Mouse (Mus musculus) NIH3T3 (cell line): ENCODE data around the gene Slc25a39.
A peak's percentile ranks its signal among the peaks of the same experiment; 100 is the strongest.

Experiments
- DNase-seq: peaks from one replicate; pipeline ENCODE4 v3.0.0-alpha.2; 2012; ENCODE audit warnings: low read depth

Slc25a39 gene

GRCm38 (mm10) chr11:102407834-102408215 is at the start of gene Slc25a39:
Gene Slc25a39, minus strand, starts transcription at chr11:102407946.
- no peak for DNase-seq

GRCm38 (mm10) chr11:102455740-102456396 is 48.1 kb upstream of the Slc25a39 start:
- DNase-seq, result peak; percentile 93

GRCm38 (mm10) chr11:102453131-102453530 is 45.4 kb upstream of the Slc25a39 start:
- DNase-seq, result no peak

GRCm38 (mm10) chr11:102449043-102450008 is 41.6 kb upstream of the Slc25a39 start:
- DNase-seq, result no peak

DNA sequence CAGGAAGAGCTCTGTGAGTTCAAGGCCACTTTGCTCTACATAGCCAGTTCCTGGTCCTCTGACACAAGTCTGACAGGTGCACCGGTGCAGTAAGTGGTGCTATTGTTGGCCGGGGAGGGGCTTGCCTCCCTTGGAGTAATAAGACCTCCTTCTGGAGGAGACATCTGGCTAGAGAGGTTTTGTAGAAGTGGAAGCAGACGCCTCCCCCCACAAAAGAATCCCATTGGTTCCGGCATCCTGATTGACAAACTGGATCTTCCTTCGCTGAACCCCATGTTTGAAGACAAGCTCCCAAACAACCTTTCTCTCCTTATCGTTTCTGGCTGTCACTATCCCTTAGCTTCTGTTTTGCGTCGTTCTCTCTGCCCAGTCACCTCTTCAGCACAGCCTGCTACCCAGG is 40.6 kb upstream of the Slc25a39 start:
- DNase-seq, result no peak

DNA sequence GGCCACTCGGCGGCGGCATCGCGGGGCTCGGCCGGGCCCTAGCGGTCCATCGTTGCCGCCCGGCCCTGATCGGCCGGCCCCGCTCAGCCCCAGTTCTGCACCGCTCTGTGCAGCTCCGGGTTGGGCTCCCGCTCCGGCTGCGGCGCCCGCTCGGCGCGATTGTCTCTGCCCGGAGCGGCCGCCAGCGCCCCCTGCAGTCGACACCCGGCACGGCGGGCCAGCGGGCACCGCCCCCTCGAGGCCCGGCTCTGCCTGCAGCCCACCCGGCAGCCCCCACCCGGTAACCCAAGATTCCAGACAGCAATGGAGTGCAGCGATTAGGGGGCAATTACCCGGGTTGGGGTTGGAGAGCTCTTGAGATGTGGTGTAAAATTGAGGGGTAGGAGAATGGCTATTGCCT is 39.8 kb upstream of the Slc25a39 start, which contains the start of gene Fam171a2:
TSS of gene Fam171a2 (minus strand) at position 186 of the 400 bp plus-strand sequence.
- DNase-seq, result peak; percentile 91

GRCm38 (mm10) chr11:102446581-102447461 is 39.1 kb upstream of the Slc25a39 start:
- DNase-seq, result peak; percentile 61

DNA sequence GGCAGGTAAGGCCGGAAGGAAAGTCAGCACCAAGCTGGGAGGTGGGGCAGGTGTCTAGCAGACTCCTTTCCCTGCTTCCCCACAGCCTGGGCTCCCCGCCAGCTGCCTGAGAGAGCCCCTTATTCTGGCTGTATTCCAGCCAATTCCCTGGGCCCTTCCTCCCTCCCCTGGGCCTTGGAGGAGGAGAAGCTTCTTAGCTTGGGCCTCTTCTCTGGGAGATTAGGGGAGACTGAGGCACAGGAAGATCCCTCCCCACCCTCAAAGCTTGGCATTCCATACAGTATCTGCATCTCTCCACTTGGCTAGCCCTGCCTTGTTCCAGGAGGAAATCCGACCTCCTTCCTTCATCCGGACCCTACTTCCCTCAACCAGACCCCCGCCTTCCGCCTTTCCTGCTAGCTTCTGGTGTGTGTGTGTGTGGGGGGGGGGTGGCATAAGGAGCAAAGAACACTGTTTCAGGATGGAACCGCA is 38.2 kb upstream of the Slc25a39 start:
- peak; percentile 58 for DNase-seq

DNA sequence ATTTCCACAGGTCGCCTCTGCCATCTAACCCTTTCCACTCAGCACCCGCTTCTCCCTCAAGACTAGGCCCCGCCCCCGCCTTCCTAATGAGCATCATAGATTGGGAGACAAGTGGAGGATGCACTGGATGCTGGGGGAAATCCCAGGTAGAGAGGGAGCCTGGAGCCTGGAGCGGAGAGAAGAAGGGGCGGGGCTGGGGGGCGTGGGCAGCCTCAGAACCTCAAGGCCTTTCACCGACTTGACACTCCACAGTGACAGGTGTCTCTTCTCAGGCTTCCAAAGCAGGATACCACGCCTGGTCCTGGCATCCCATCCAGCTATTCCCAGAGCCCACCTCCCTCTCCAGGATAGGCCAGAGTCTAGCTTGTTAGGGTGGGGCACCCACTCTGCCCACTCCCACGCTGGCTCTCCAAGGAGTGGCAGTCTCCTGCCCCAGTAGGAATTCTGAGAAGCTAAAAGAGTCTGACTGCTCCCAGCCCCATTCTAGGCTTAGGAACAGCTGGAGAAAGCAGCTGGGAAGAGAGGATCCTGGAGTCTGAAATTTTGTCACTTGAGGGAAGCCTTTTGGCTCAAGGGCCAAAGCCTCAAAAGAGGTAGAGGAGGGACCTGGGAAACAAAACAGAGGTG is 37.6 kb upstream of the Slc25a39 start:
- DNase-seq, result peak; percentile 51

DNA sequence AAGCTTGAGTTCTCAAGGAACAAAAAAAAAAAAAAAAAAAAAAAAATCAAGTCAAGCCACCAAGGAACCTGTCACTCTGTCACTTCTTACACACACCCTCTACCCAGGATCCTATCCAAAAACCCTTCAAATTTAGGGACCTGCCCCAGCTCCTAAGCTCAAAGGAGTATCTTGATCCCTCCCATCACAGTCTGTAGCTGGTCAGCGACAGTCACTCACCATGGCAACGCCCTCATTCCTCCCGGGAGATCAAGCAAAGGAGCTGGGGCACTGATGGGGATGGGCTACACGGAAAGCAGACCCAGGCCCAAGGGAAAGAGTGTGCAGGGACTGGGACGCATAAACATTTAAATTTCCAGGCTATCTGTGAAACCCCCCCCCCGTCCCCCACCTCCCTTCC is 37.0 kb upstream of the Slc25a39 start:
- no peak for DNase-seq

- DNase-seq, result peak; percentile 74
These were observed 36.6 kb upstream of the Slc25a39 start for GRCm38 (mm10) chr11:102444321-102444720.

- DNase-seq, result no peak
These were observed 36.0 kb upstream of the Slc25a39 start for GRCm38 (mm10) chr11:102443740-102444139.

DNA sequence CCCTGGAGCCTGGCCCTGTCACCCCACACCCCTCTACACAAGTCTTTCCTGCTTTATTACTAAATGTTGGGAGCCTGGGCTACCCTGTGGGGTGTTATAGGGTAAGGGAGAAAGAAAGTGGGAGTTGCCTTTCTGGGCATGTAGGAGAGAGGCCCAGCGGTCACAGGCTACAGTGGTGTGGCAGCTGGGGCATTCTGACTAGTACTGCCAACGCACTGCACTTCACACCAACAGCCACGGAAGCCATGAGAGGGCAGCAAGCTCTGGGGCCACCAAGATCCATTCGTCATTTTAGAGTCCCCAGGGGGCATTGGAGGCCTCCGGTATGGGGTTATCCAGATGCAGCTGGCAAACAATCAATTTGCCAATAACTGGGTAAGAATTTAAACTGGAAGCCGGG is 34.3 kb upstream of the Slc25a39 start:
- DNase-seq, result no peak

- no peak for DNase-seq
These were observed 33.7 kb upstream of the Slc25a39 start for GRCm38 (mm10) chr11:102441434-102441833.

DNA sequence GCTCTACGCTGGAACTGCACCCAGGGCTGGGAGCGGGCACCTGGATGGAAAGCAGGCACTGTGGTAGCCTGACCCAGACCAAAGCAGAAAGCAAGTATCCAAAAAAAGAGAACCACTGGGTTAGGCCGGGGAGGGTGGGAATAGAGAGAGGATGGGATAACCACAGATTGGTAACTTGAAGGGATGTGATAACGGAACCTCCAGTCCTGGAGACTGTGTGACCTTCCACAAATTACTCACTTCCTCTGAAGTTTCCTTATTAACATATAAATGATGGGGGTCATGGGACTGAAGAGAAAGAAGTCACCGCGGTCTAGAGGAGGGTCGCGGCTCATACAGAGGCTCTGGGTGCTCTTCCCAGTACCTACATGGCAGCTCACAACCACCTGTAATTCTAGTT is 32.5 kb upstream of the Slc25a39 start:
- DNase-seq, result no peak

- no peak for DNase-seq
These were observed 31.6 kb upstream of the Slc25a39 start for GRCm38 (mm10) chr11:102439093-102440082.

GRCm38 (mm10) chr11:102438212-102439092 is 30.7 kb upstream of the Slc25a39 start:
- no peak for DNase-seq

- no peak for DNase-seq
These were observed 29.6 kb upstream of the Slc25a39 start for GRCm38 (mm10) chr11:102437120-102438061.
